Mouse (Mus musculus): ENCODE results near the gene Ksr2.

Ksr2 gene

DNA sequence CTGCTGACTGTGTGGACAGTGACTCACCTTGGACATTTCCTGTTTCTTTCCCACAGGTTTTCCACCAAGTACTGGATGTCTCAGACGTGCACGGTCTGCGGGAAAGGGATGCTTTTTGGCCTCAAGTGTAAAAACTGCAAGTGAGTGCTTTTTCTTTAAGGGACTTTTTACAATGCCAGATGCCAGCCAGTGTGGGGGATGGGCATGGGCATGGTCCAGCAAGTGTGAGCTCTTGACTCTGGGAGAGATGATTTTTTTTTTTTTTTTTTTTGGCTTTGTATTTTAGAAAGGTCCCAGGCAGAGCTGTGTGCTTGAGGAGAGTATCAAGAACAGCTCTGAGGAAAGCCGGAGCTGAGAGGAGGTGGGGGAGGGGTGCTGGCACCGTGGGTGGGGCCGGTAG lies 257.6 kb downstream of the Ksr2 start:
- H3K36me3 ChIP-seq (ENCODE audit: control insufficient read depth, insufficient read depth, low read length, poor library complexity, severe bottlenecking), result no peaks in the 10 kb centered on the region
- H3K27me3 ChIP-seq (ENCODE audit: control insufficient read depth, insufficient read depth, low read length, poor library complexity, severe bottlenecking), result no peaks in the 10 kb centered on the region
- DNase-seq (ENCODE audit: low read depth, low spot score), result no peak

DNA sequence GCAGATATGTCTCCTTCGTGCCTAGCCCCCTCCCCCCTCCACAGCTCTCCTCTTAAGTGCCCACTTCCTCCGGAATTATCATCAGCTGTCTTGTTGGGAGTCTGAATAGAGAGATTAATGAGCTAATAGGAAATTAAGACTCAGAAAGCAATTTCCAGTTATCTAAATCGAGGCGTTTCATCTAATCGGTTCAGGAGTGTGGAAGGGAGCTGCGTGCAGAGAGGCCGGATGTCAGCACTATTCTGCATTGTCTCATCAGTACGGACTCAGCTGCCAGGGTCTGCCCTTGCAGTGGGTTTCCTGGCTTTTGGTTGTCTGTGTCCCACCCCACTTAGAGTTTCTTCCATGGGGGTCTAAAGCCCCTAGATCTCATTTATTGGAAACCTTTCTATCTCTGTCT lies 262.0 kb downstream of the Ksr2 start:
- no peak for DNase-seq (ENCODE audit: low read depth, low spot score)
- H3K36me3 ChIP-seq (ENCODE audit: control insufficient read depth, insufficient read depth, low read length, poor library complexity, severe bottlenecking), result no peaks in the 10 kb centered on the region
- H3K27me3 ChIP-seq (ENCODE audit: control insufficient read depth, insufficient read depth, low read length, poor library complexity, severe bottlenecking), result no peaks in the 10 kb centered on the region

- Histone ChIP-seq H3K36me3 (ENCODE audit: control insufficient read depth, insufficient read depth, low read length, poor library complexity, severe bottlenecking) (no peaks in the 10 kb centered on the region), H3K27me3 (ENCODE audit: control insufficient read depth, insufficient read depth, low read length, poor library complexity, severe bottlenecking) (no peaks in the 10 kb centered on the region)
- DNase-seq (ENCODE audit: low read depth, low spot score), result no peak
Observed at GRCm38 (mm10) chr5:117677231-117677630, 263.4 kb downstream of the Ksr2 start.

- H3K27me3 ChIP-seq (ENCODE audit: control insufficient read depth, insufficient read depth, low read length, poor library complexity, severe bottlenecking), result no peaks in the 10 kb centered on the region
- no peak for DNase-seq (ENCODE audit: low read depth, low spot score)
- no peaks in the 10 kb centered on the region for H3K36me3 ChIP-seq (ENCODE audit: control insufficient read depth, insufficient read depth, low read length, poor library complexity, severe bottlenecking)
Observed at GRCm38 (mm10) chr5:117678371-117678770, 264.6 kb downstream of the Ksr2 start.

- no peaks in the 10 kb centered on the region for H3K36me3 ChIP-seq (ENCODE audit: control insufficient read depth, insufficient read depth, low read length, poor library complexity, severe bottlenecking)
- no peak for DNase-seq (ENCODE audit: low read depth, low spot score)
Observed at GRCm38 (mm10) chr5:117682226-117682625, 268.4 kb downstream of the Ksr2 start.

DNA sequence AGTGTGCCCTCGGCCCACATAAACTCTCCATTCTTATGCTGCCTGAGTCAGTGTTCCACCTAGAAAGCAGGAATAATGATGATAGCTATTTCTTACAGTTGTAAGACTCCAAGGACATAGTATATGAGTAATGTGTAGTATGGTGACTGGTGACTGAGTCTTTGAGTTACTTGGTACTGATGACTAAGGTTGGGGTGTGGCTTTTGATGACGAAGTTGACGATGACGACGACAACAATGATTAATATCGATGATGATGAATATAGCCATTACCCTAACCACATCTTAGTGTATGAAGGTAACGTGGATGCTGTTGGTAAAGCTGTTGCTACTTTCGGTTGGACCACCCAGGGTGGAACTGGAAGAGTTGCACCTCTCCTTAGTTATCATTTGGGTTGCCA lies 270.7 kb downstream of the Ksr2 start:
- H3K36me3 ChIP-seq (ENCODE audit: control insufficient read depth, insufficient read depth, low read length, poor library complexity, severe bottlenecking), result no peaks in the 10 kb centered on the region
- no peaks in the 10 kb centered on the region; the same call in 1 of the 2 replicates for H3K27me3 ChIP-seq (ENCODE audit: control insufficient read depth, insufficient read depth, low read length, poor library complexity, severe bottlenecking)
- DNase-seq (ENCODE audit: low read depth, low spot score), result no peak

More at GRCm38 (mm10) chr5:117682226-117682625, 268.4 kb downstream of the Ksr2 start:
- H3K27me3 ChIP-seq (ENCODE audit: control insufficient read depth, insufficient read depth, low read length, poor library complexity, severe bottlenecking), result no peaks in the 10 kb centered on the region; the same call in 1 of the 2 replicates

DNA sequence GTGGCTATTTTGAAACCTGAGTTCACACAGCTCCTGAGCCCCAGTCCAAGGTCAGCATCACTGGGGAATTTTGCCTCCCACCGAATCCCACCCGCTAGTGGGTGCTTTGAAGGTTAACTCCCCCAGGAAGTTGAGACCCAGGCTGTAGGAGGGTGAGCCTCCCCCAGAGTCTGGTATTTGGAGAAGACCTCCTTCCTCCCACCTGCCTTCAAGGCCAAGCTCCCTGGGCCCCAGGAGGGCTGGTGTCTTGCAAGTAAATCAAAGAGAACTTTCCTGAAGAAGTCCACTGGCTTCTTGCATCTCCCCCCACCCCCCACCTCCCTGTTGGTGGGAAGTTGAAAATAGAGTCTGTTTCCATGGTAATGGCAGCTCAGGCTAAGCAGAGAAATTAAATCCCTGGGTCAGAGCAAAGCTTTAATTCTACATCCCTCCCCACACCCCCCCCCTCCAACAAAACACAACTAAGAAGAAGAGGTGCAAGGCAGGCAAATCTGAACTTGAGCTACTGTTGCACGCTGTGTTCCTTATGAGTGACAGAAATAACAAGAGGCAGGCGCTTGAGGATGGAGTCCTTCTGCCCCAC lies 274.1 kb downstream of the Ksr2 start:
- DNase-seq (ENCODE audit: low read depth, low spot score), result no peak
- Histone ChIP-seq H3K27me3 (ENCODE audit: control insufficient read depth, insufficient read depth, low read length, poor library complexity, severe bottlenecking) (no peaks in the 10 kb centered on the region; the same call in 1 of the 2 replicates), H3K36me3 (ENCODE audit: control insufficient read depth, insufficient read depth, low read length, poor library complexity, severe bottlenecking) (no peaks in the 10 kb centered on the region)

GRCm38 (mm10) chr5:117688738-117689137 lies 274.9 kb downstream of the Ksr2 start:
- H3K36me3 ChIP-seq (ENCODE audit: control insufficient read depth, insufficient read depth, low read length, poor library complexity, severe bottlenecking), result no peaks in the 10 kb centered on the region
- DNase-seq (ENCODE audit: low read depth, low spot score), result no peak
- no peaks in the 10 kb centered on the region; the same call in 1 of the 2 replicates for H3K27me3 ChIP-seq (ENCODE audit: control insufficient read depth, insufficient read depth, low read length, poor library complexity, severe bottlenecking)

- no peaks in the 10 kb centered on the region for H3K36me3 ChIP-seq (ENCODE audit: control insufficient read depth, insufficient read depth, low read length, poor library complexity, severe bottlenecking)
- no peaks in the 10 kb centered on the region; the same call in 1 of the 2 replicates for H3K27me3 ChIP-seq (ENCODE audit: control insufficient read depth, insufficient read depth, low read length, poor library complexity, severe bottlenecking)
- no peak for DNase-seq (ENCODE audit: low read depth, low spot score)
Observed at GRCm38 (mm10) chr5:117689840-117690239, 276.0 kb downstream of the Ksr2 start.

DNA sequence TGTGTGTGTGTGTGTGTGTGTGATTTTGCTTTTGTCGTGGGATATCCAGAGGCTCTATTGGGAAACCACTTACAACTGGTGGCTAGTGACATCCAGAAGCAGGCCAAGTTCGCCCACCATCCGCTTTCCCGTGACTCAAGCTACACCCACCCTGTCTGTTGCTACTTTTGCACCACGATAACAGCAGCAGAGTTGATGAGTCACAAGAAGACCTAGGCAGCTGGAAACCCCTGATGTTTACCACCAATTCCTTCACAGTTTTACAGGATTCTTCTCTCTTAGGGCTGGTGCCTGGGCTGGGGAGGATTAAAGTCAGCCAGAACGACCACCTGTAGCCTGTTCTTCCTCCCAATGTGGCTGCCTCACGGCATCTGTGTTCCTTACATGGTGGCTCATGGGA lies 277.5 kb downstream of the Ksr2 start:
- H3K36me3 ChIP-seq (ENCODE audit: control insufficient read depth, insufficient read depth, low read length, poor library complexity, severe bottlenecking), result no peaks in the 10 kb centered on the region
- no peak for DNase-seq (ENCODE audit: low read depth, low spot score)
- no peaks in the 10 kb centered on the region; the same call in 1 of the 2 replicates for H3K27me3 ChIP-seq (ENCODE audit: control insufficient read depth, insufficient read depth, low read length, poor library complexity, severe bottlenecking)

DNA sequence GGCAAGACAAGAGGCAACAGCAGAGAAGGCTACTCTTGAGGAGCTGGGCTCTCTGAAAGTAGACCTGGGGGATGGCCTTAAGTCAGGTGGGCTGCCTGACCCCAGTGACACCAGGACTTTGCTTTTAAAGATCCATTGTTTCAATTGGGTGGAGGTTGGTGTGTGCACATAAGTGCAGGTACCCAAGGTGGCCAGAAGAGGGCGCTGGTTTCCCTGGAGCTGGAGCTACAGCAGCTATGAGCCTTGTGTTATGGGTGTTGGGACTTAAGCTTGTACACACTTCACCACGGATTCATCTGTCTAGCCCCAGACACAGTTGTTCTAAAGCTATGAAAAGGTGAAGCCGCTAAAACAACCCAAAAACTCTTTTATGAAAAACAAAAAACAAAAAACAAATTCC lies 279.8 kb downstream of the Ksr2 start:
- DNase-seq (ENCODE audit: low read depth, low spot score), result no peak
- no peaks in the 10 kb centered on the region for H3K27me3 ChIP-seq (ENCODE audit: control insufficient read depth, insufficient read depth, low read length, poor library complexity, severe bottlenecking)

GRCm38 (mm10) chr5:117694632-117695031 lies 280.8 kb downstream of the Ksr2 start:
- no peak for DNase-seq (ENCODE audit: low read depth, low spot score)
- no peaks in the 10 kb centered on the region for H3K27me3 ChIP-seq (ENCODE audit: control insufficient read depth, insufficient read depth, low read length, poor library complexity, severe bottlenecking)
- no peaks in the 10 kb centered on the region for H3K36me3 ChIP-seq (ENCODE audit: control insufficient read depth, insufficient read depth, low read length, poor library complexity, severe bottlenecking)

More for the DNA sequence above, 279.8 kb downstream of the Ksr2 start:
- no peaks in the 10 kb centered on the region for H3K36me3 ChIP-seq (ENCODE audit: control insufficient read depth, insufficient read depth, low read length, poor library complexity, severe bottlenecking)

GRCm38 (mm10) chr5:117696366-117696765 lies 282.6 kb downstream of the Ksr2 start:
- DNase-seq (ENCODE audit: low read depth, low spot score), result no peak
- Histone ChIP-seq H3K27me3 (ENCODE audit: control insufficient read depth, insufficient read depth, low read length, poor library complexity, severe bottlenecking) (no peaks in the 10 kb centered on the region), H3K36me3 (ENCODE audit: control insufficient read depth, insufficient read depth, low read length, poor library complexity, severe bottlenecking) (no peaks in the 10 kb centered on the region)

GRCm38 (mm10) chr5:117697589-117697988 lies 283.8 kb downstream of the Ksr2 start:
- H3K36me3 ChIP-seq (ENCODE audit: control insufficient read depth, insufficient read depth, low read length, poor library complexity, severe bottlenecking), result no peaks in the 10 kb centered on the region
- no peak for DNase-seq (ENCODE audit: low read depth, low spot score)

GRCm38 (mm10) chr5:117704371-117704770 lies 290.6 kb downstream of the Ksr2 start:
- DNase-seq (ENCODE audit: low read depth, low spot score), result no peak
- Histone ChIP-seq H3K36me3 (ENCODE audit: control insufficient read depth, insufficient read depth, low read length, poor library complexity, severe bottlenecking) (no peaks in the 10 kb centered on the region), H3K27me3 (ENCODE audit: control insufficient read depth, insufficient read depth, low read length, poor library complexity, severe bottlenecking) (no peaks in the 10 kb centered on the region)

More at GRCm38 (mm10) chr5:117697589-117697988, 283.8 kb downstream of the Ksr2 start:
- no peaks in the 10 kb centered on the region for H3K27me3 ChIP-seq (ENCODE audit: control insufficient read depth, insufficient read depth, low read length, poor library complexity, severe bottlenecking)

DNA sequence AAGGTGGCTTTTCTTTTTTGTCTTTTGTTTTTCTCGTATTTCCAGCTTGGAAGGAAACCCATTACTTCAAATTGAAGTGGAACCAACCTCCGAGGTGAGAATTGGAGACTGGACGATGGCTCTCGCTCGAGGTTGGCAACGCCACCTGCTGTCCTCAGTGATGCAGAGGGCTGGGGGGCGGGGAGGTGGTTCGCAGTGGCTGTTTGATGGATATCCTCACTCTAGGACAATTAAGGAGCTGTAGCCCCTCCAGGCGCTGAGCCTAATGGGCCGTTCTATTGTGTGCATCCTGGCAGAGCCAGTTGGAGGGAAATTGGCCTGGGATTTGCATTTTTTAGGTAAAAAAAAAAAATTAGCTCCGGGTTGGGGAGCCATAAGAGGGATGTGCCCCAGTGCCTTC lies 292.8 kb downstream of the Ksr2 start:
- Histone ChIP-seq H3K36me3 (ENCODE audit: control insufficient read depth, insufficient read depth, low read length, poor library complexity, severe bottlenecking) (no peaks in the 10 kb centered on the region), H3K27me3 (ENCODE audit: control insufficient read depth, insufficient read depth, low read length, poor library complexity, severe bottlenecking) (no peaks in the 10 kb centered on the region)
- no peak for DNase-seq (ENCODE audit: low read depth, low spot score)

Measured in splenic B cell, adult 2 months (primary cell).